Mouse (Mus musculus): Measurements from ENCODE around the gene Afg1l. TPM values are rescaled to one million over a fixed set of nuclear protein-coding genes. Genes with fewer than 3 reads are reported as not detected.

Afg1l gene
- polyA plus RNA-seq, 1 experiment from 2014 or later, result 8.9 TPM

- Histone ChIP-seq H3K4me1 (replicated peaks) (no peaks in the 10 kb centered on the region), H3K27me3 (no peaks in the 10 kb centered on the region), H3K4me3 (no peak overlapping the region), H3K9ac (no peak overlapping the region), H3K4me2 (no peak overlapping the region), H3K27ac (replicated peaks) (no peak overlapping the region), H3K9me3 (no peaks in the 10 kb centered on the region), H3K36me3 (no peaks in the 10 kb centered on the region)
- no peak for ATAC-seq (ENCODE audit: low FRiP score, low read depth)
- WGBS, result 84% methylated on average over 14 of the region's 14 CpGs
Observed at GRCm38 (mm10) chr10:42464805-42465204, 13.6 kb downstream of the Afg1l start.

- 54% methylated on average over 5 of the region's 5 CpGs for WGBS
- Histone ChIP-seq H3K27me3 (no peaks in the 10 kb centered on the region), H3K4me2 (no peak overlapping the region), H3K4me3 (no peak overlapping the region), H3K36me3 (no peaks in the 10 kb centered on the region), H3K27ac (replicated peaks) (no peak overlapping the region), H3K4me1 (replicated peaks) (no peaks in the 10 kb centered on the region), H3K9ac (no peak overlapping the region), H3K9me3 (no peaks in the 10 kb centered on the region)
- no peak; the same call in 1 of the 2 replicates for ATAC-seq (ENCODE audit: low FRiP score, low read depth)
Observed at GRCm38 (mm10) chr10:42464224-42464623, 14.1 kb downstream of the Afg1l start.

DNA sequence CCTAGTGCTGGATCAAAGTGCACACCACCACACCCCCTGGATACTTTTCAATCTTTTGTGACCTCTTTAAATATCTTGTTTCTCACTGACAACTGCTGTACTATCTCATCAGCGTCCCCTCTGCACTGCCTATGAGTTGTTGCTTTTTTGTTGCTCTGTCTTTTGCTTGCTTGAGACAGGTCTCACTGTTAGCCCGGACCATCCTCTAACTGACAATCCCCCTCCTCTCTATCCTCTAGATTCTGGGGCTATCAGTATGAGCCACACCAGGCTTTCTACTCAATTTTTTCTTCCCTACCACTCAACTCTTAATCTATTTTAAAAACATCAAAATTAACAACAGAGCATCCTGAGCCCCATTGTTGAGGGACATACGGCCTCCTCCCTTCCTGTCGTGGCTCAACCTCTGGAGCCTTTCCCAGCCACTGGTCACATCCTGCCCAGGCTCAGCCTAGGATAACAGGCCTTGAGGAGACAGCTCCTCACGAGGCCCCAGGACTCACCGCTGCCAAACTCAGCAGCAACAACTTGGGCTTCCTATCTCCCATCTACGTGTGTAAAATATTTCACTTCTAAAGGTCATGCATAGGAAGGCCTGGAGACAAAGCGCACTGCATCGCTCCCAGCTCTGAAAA lies 20.7 kb downstream of the Afg1l start:
- WGBS, result 82% methylated on average over 9 of the region's 9 CpGs
- Histone ChIP-seq H3K4me3 (no peak overlapping the region), H3K27ac (replicated peaks) (no peak overlapping the region), H3K36me3 (no peaks in the 10 kb centered on the region), H3K9me3 (no peaks in the 10 kb centered on the region), H3K4me2 (no peak overlapping the region), H3K27me3 (no peaks in the 10 kb centered on the region), H3K4me1 (replicated peaks) (0 out of 2 replicates have a peak, but pooled peaks cover 4% of the 10 kb centered on the region), H3K9ac (no peak overlapping the region)
- no peak for ATAC-seq (ENCODE audit: low FRiP score, low read depth)

GRCm38 (mm10) chr10:42455981-42456380 lies 22.4 kb downstream of the Afg1l start:
- Histone ChIP-seq H3K4me3 (no peak overlapping the region), H3K4me2 (no peak overlapping the region), H3K27ac (replicated peaks) (no peak overlapping the region), H3K36me3 (no peaks in the 10 kb centered on the region), H3K9me3 (no peaks in the 10 kb centered on the region), H3K9ac (no peak overlapping the region), H3K4me1 (replicated peaks) (0 out of 2 replicates have a peak, but pooled peaks cover 4% of the 10 kb centered on the region), H3K27me3 (no peaks in the 10 kb centered on the region)
- WGBS, result 75% methylated on average over 5 of the region's 5 CpGs
- ATAC-seq (ENCODE audit: low FRiP score, low read depth), result no peak

DNA sequence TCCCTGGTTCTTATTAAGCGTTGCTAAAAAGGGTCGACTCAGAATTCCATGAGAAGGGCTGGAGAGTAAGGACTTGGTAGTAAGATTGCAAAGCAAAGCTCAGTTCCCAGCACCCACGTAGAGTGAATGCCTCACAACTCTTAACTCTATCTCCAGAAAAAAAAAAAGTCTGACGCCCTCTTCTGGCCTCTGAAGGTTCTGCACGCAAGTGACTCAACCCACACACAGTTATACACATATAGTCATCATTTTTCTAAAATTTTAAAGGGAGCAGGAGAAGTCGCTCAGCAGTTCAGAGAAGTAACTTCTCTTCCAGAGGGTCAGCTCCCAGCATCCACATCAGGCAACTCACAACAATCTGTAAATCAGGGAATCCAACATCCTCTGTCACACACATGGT lies 23.7 kb downstream of the Afg1l start:
- no peaks in the 10 kb centered on the region for H3K27me3 ChIP-seq
- H3K4me3 ChIP-seq, result no peak overlapping the region
- no peaks in the 10 kb centered on the region for H3K36me3 ChIP-seq
- ATAC-seq (ENCODE audit: low FRiP score, low read depth), result no peak
- no peaks in the 10 kb centered on the region for H3K9me3 ChIP-seq
- 91% methylated on average over 6 of the region's 6 CpGs for WGBS
- 0 out of 2 replicates have a peak, but pooled peaks cover 4% of the 10 kb centered on the region for H3K4me1 ChIP-seq (replicated peaks)
- no peak overlapping the region for H3K4me2 ChIP-seq
- no peak overlapping the region for H3K9ac ChIP-seq
- no peak overlapping the region for H3K27ac ChIP-seq (replicated peaks)

DNA sequence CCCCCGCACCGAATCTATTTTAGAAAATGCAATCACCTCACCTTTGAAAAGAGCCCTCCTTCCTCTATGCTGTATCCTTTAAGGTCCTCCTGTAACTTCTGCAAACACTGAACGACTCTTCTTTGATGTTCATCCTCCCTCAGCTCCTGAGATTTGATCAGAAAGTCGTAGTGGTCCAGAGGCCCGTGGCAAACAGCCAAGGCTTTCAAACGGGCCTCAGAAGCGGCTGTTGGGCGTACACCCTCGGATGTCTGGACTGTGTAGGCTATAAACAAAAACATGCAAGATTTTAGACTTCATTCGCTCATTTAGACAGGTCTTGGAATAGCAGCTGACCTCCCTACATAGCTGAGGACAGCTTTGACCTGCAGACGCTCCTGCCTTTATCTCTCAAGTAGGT lies 24.1 kb downstream of the Afg1l start:
- WGBS, result 86% methylated on average over 11 of the region's 11 CpGs
- no peak overlapping the region for H3K27ac ChIP-seq (replicated peaks)
- H3K9me3 ChIP-seq, result no peaks in the 10 kb centered on the region
- H3K4me1 ChIP-seq (replicated peaks), result peaks cover 6% of the 10 kb centered on the region; the same call in 1 of the 2 replicates
- H3K4me3 ChIP-seq, result no peak overlapping the region
- H3K27me3 ChIP-seq, result no peaks in the 10 kb centered on the region
- H3K36me3 ChIP-seq, result no peaks in the 10 kb centered on the region
- no peak overlapping the region for H3K9ac ChIP-seq
- no peak for ATAC-seq (ENCODE audit: low FRiP score, low read depth)
- H3K4me2 ChIP-seq, result no peak overlapping the region

DNA sequence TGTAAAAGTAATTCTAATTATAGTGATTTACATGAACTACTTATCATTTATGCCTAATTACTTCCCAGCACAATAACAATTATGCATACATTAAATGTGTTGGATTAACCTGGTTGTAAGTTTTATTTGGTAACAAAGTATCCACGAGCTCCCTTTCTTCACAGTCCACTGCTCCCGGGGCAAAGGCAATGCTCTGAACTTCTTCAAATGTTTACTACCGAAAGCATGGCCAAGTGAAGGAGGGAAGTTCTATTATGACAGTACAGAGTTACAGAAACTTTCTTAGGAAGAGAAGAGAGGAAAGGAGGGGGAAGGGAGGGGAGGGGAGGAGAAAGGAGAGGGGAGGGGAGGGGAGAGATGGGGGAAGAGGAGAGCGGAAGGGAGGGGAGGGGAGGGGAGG lies 28.7 kb downstream of the Afg1l start:
- Histone ChIP-seq H3K36me3 (no peaks in the 10 kb centered on the region), H3K4me3 (no peak overlapping the region), H3K4me1 (replicated peaks) (peaks cover 12% of the 10 kb centered on the region; the same call in 1 of the 2 replicates), H3K27ac (replicated peaks) (no peak overlapping the region), H3K9ac (no peak overlapping the region), H3K9me3 (no peaks in the 10 kb centered on the region), H3K4me2 (no peak overlapping the region), H3K27me3 (no peaks in the 10 kb centered on the region)
- 23% methylated on average over 3 of the region's 4 CpGs for WGBS
- no peak for ATAC-seq (ENCODE audit: low FRiP score, low read depth)

DNA sequence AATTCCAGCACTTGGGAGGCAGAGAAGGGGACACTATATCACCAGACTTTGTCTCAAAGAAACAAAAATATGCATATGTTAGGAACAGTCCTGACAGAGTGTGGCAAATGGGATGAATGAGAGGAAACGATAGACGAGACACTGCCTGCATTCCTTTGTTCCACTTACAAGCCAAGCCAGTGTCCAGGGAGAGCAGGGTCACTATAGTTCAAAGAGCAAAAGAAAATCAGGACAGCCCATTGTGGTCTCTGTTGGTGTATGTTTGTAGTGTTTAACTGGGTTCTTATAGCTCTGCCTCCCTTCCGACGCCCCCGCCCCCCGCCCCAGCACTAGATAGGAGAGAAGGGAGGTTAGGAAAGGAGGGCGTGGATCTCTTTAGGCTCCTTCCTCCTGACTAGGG lies 30.0 kb downstream of the Afg1l start:
- Histone ChIP-seq H3K36me3 (no peaks in the 10 kb centered on the region), H3K27me3 (no peaks in the 10 kb centered on the region), H3K4me1 (replicated peaks) (peaks cover 12% of the 10 kb centered on the region; the same call in 1 of the 2 replicates), H3K4me2 (no peak overlapping the region), H3K4me3 (no peak overlapping the region), H3K27ac (replicated peaks) (no peak overlapping the region), H3K9ac (no peak overlapping the region), H3K9me3 (no peaks in the 10 kb centered on the region)
- whole genome bisulfite sequencing, result 17% methylated on average over 7 of the region's 7 CpGs
- no peak for ATAC-seq (ENCODE audit: low FRiP score, low read depth)

- Histone ChIP-seq H3K4me2 (no peak overlapping the region), H3K9me3 (no peaks in the 10 kb centered on the region), H3K4me3 (no peak overlapping the region), H3K4me1 (replicated peaks) (peaks cover 12% of the 10 kb centered on the region; the same call in 1 of the 2 replicates), H3K27ac (replicated peaks) (no peak overlapping the region), H3K9ac (no peak overlapping the region), H3K36me3 (no peaks in the 10 kb centered on the region), H3K27me3 (no peaks in the 10 kb centered on the region)
- 68% methylated on average over 9 of the region's 9 CpGs for WGBS
- ATAC-seq (ENCODE audit: low FRiP score, low read depth), result no peak
Observed at GRCm38 (mm10) chr10:42446145-42446544, 32.2 kb downstream of the Afg1l start.

DNA sequence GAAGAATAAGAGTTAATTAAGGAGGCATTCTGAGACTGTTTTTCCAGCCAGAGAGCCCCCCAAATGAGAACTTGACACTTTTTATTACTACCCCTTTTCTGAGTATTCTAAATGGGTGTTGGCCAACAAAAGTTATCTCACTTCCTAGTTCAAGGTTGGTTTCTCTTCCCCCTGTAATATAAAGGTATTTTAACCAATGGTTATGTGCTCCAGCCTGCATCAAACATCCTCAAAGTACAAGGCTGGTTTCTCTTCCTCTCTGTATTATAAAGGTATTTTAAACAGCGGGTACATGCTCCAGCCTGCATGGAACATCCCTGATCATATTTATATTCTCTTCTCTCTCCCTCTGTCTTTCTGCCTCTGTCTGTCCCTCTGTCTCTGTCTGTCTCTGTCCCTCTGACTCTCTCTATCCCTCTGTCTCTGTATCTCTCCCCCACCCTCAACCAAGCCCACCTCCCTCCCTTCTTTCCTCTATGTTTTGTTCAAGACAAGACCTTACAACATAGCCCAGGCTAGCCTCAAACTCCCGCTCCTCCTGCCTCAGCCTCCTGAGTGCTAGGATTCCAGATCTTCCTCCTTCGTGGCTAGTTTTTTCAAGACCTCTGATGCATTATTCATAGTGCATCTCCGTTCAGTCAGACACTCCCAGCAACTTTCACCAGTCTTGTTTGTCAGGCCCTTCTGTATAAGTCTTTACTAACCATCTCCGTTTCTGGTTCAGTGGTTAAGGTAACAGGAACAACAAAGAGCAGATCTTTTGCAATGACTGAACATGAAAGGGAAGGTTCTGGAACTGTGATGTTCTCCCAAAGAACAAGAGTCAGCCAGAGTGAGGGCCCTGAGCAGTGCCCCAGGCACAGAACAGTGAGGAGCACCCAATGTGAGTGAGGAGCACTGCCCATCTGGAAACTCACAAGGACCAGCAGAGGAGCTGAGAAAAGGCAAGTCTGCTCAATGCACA lies 41.2 kb downstream of the Afg1l start:
- Histone ChIP-seq H3K27me3 (no peaks in the 10 kb centered on the region), H3K4me3 (no peak overlapping the region), H3K4me2 (no peak overlapping the region), H3K9me3 (no peaks in the 10 kb centered on the region), H3K27ac (replicated peaks) (no peak overlapping the region), H3K36me3 (0 out of 2 replicates have a peak, but pooled peaks cover 5% of the 10 kb centered on the region), H3K4me1 (replicated peaks) (no peaks in the 10 kb centered on the region), H3K9ac (no peak overlapping the region)
- 55% methylated on average over 5 of the region's 5 CpGs for WGBS
- no peak for ATAC-seq (ENCODE audit: low FRiP score, low read depth)

- no peak overlapping the region for H3K9ac ChIP-seq
- H3K4me3 ChIP-seq, result no peak overlapping the region
- no peak overlapping the region for H3K27ac ChIP-seq (replicated peaks)
- H3K9me3 ChIP-seq, result no peaks in the 10 kb centered on the region
- peak overlapping the region; percentile 21 for H3K4me2 ChIP-seq
- no peak for ATAC-seq (ENCODE audit: low FRiP score, low read depth)
- H3K4me1 ChIP-seq (replicated peaks), result peaks cover 14% of the 10 kb centered on the region; the same call in 1 of the 2 replicates
- H3K36me3 ChIP-seq, result no peaks in the 10 kb centered on the region
- no peaks in the 10 kb centered on the region for H3K27me3 ChIP-seq
- 23% methylated on average over 10 of the region's 10 CpGs for WGBS
Observed at GRCm38 (mm10) chr10:42417530-42418174, 60.7 kb downstream of the Afg1l start.

Data from hindbrain, embryonic 15.5 days (tissue).